Mouse (Mus musculus) embryonic facial prominence, embryonic 14.5 days (tissue): ENCODE results near the gene Lage3. TPM values are rescaled to one million over a fixed set of nuclear protein-coding genes. Genes with fewer than 3 reads are reported as not detected.
"Not testable (repeated sequence)": the region's sequence is repeated elsewhere in the genome, so short reads cannot be mapped to it uniquely, and the experiment has no call there.

Experiments
- ATAC-seq: fragments of 200-750 bp; cut with Nextera tagmentation; 2 replicates; pipeline ENCODE4 v1.8.0; 2017; ENCODE audit warnings: low read depth, moderate number of reproducible peaks, moderate TSS enrichment
- DNase-seq: peaks from one replicate; pipeline ENCODE4 v3.0.0-alpha.2; 2015; ENCODE audit warnings: low spot score
- H3K27ac ChIP-seq: fragments of 300-500 bp; sonication (generic); replicated peaks from 2 replicates; pipeline ENCODE4 v1.5.1; 2014; ENCODE audit warnings: low read depth, mild to moderate bottlenecking, low read length, moderate library complexity
- H3K27me3 ChIP-seq: fragments of 300-500 bp; sonication (generic); replicated peaks from 2 replicates; pipeline ENCODE4 v1.6.1; 2014; ENCODE audit warnings: low read length; ENCODE audit not compliant: control insufficient read depth, insufficient read depth
- H3K36me3 ChIP-seq: fragments of 300-500 bp; sonication (generic); 2 replicates; pipeline ENCODE4 v1.6.1; 2014; ENCODE audit warnings: low read length, mixed read lengths; ENCODE audit not compliant: control insufficient read depth, insufficient read depth
- H3K4me1 ChIP-seq: fragments of 300-500 bp; sonication (generic); 2 replicates; pipeline ENCODE4 v1.6.1; 2014; ENCODE audit warnings: antibody characterized with exemption, low read length; ENCODE audit not compliant: control insufficient read depth, insufficient read depth
- H3K4me2 ChIP-seq: fragments of 300-500 bp; sonication (generic); 2 replicates; pipeline ENCODE4 v1.6.1; 2014; ENCODE audit warnings: low read depth, mild to moderate bottlenecking, low read length, moderate library complexity, mixed read lengths
- H3K4me3 ChIP-seq: fragments of 300-500 bp; sonication (generic); 2 replicates; pipeline ENCODE4 v1.5.1; 2014; ENCODE audit warnings: low read depth, mild to moderate bottlenecking, low read length
- H3K9ac ChIP-seq: fragments of 300-500 bp; sonication (generic); 2 replicates; pipeline ENCODE4 v1.6.1; 2014; ENCODE audit warnings: low read depth, mild to moderate bottlenecking, low read length, moderate library complexity, mixed read lengths
- H3K9me3 ChIP-seq: fragments of 300-500 bp; sonication (generic); 2 replicates; pipeline ENCODE4 v1.6.1; 2016; ENCODE audit warnings: low read length; ENCODE audit not compliant: control insufficient read depth
- WGBS: fragments of 180-500 bp; shearing (Covaris S2); extraction: QIAGEN DNeasy Blood & Tissue Kit; methylation state at CpG from one replicate; pipeline ENCODE4 v1.1.7; 2014; 5-methylcytosine and 5-hydroxymethylcytosine counted together
- polyA plus RNA-seq: library from polyadenylated mRNA; unstranded; fragments of >200 nt; fragmentation: Nextera tagmentation; extraction: Ambion mirVana; gene quantifications from 2 replicates; pipeline ENCODE4 v1.2.1, GENCODE M21; 2014

Gene Lage3
- polyA plus RNA-seq, 1 experiment from 2014 or later: 94.0 TPM

GRCm38 (mm10) chrX:74359171-74359570 lies 5.8 kb upstream of the Lage3 start:
- H3K36me3 ChIP-seq: no peaks in the 10 kb centered on the region
- H3K4me1 ChIP-seq: no peaks in the 10 kb centered on the region
- H3K27me3 ChIP-seq: no peaks in the 10 kb centered on the region
- H3K9ac ChIP-seq: no peak overlapping the region
- no peak overlapping the region for H3K4me3 ChIP-seq
- H3K27ac ChIP-seq: no peak overlapping the region
- 40% methylated on average over 11 of the region's 11 CpGs for WGBS
- peak; percentile 20 for DNase-seq
- no peak overlapping the region for H3K4me2 ChIP-seq
- ATAC-seq: no peak
- no peaks in the 10 kb centered on the region for H3K9me3 ChIP-seq

- not testable (repeated sequence) for DNase-seq, H3K4me2 ChIP-seq, ATAC-seq, H3K9me3 ChIP-seq, H3K4me1 ChIP-seq, H3K36me3 ChIP-seq, H3K9ac ChIP-seq, H3K4me3 ChIP-seq, H3K27me3 ChIP-seq, H3K27ac ChIP-seq
- WGBS: 86% methylated on average over 3 of the region's 3 CpGs
These were observed 3.7 kb upstream of the Lage3 start for GRCm38 (mm10) chrX:74357069-74357468.

GRCm38 (mm10) chrX:74352645-74353466 lies 562 bp downstream of the Lage3 start:
- Histone ChIP-seq H3K4me3 (peak overlapping the region; percentile 46), H3K36me3 (no peaks in the 10 kb centered on the region), H3K27me3 (no peaks in the 10 kb centered on the region), H3K4me2 (peak overlapping the region; percentile 61), H3K27ac (peak overlapping the region; percentile 44), H3K9ac (peak overlapping the region; percentile 72), H3K4me1 (no peaks in the 10 kb centered on the region), H3K9me3 (no peaks in the 10 kb centered on the region)
- 27% methylated on average over 13 of the region's 13 CpGs for WGBS
- ATAC-seq (peak; percentile 60; the same call in 1 of the 2 replicates), DNase-seq (no peak)

GRCm38 (mm10) chrX:74330166-74330930 lies 23.1 kb downstream of the Lage3 start:
- Histone ChIP-seq H3K4me3 (peak overlapping the region; percentile 52), H3K4me1 (peaks cover 3% of the 10 kb centered on the region; the same call in 1 of the 2 replicates), H3K9ac (peak overlapping the region; percentile 70), H3K27ac (0 out of 2 replicates have a peak overlapping the region, but pooled peaks have one; percentile 3), H3K36me3 (peaks cover 18% of the 10 kb centered on the region; the same call in 1 of the 2 replicates), H3K4me2 (peak overlapping the region; percentile 65), H3K27me3 (no peaks in the 10 kb centered on the region), H3K9me3 (no peaks in the 10 kb centered on the region)
- ATAC-seq (no peak), DNase-seq (peak; percentile 60)
- WGBS: 45% methylated on average over 2 of the region's 2 CpGs

- H3K4me2 ChIP-seq: peak overlapping the region; percentile 65
- 14% methylated on average over 8 of the region's 10 CpGs for whole genome bisulfite sequencing
- no peaks in the 10 kb centered on the region for H3K27me3 ChIP-seq
- peak overlapping the region; percentile 39; the same call in 1 of the 2 replicates for H3K27ac ChIP-seq
- peak overlapping the region; percentile 52 for H3K4me3 ChIP-seq
- H3K9ac ChIP-seq: peak overlapping the region; percentile 70
- ATAC-seq: peak; percentile 20
- peaks cover 7% of the 10 kb centered on the region; the same call in 1 of the 2 replicates for H3K36me3 ChIP-seq
- peaks cover 3% of the 10 kb centered on the region; the same call in 1 of the 2 replicates for H3K4me1 ChIP-seq
- no peak for DNase-seq
- no peaks in the 10 kb centered on the region for H3K9me3 ChIP-seq
These were observed 24.2 kb downstream of the Lage3 start for GRCm38 (mm10) chrX:74329215-74329671.

- Histone ChIP-seq H3K9ac (peak within 1 kb of the TSS; percentile 70), H3K27ac (peak within 1 kb of the TSS; percentile 77), H3K36me3 (peaks cover 3% of the 10 kb centered on the region; the same call in 1 of the 2 replicates), H3K4me1 (peaks cover 3% of the 10 kb centered on the region; the same call in 1 of the 2 replicates), H3K9me3 (no peaks in the 10 kb centered on the region), H3K27me3 (no peaks in the 10 kb centered on the region), H3K4me2 (peak within 1 kb of the TSS; percentile 65), H3K4me3 (peak within 1 kb of the TSS; percentile 52)
- peak; percentile 83 for DNase-seq
- peak; percentile 94 for ATAC-seq
- 12% methylated on average over 19 of the region's 30 CpGs for WGBS
These were observed 24.7 kb downstream of the Lage3 start, which contains the start of gene Plxna3 for GRCm38 (mm10) chrX:74328725-74329161. TSS of gene Plxna3 (plus strand) at chrX:74329066.

GRCm38 (mm10) chrX:74312540-74313464 lies 40.6 kb downstream of the Lage3 start, which contains the start of gene Fam50a:
TSS of gene Fam50a (plus strand) at chrX:74313033.
- H3K27me3 ChIP-seq: no peaks in the 10 kb centered on the region
- DNase-seq: peak; percentile 94
- peak within 1 kb of the TSS; percentile 81 for H3K27ac ChIP-seq
- H3K4me3 ChIP-seq: peak within 1 kb of the TSS; percentile 62
- peak within 1 kb of the TSS; percentile 83 for H3K9ac ChIP-seq
- 28% methylated on average over 35 of the region's 59 CpGs for WGBS
- H3K36me3 ChIP-seq: peaks cover 32% of the 10 kb centered on the region
- peak within 1 kb of the TSS; percentile 66 for H3K4me2 ChIP-seq
- no peaks in the 10 kb centered on the region for H3K9me3 ChIP-seq
- ATAC-seq: peak; percentile 96
- H3K4me1 ChIP-seq: no peaks in the 10 kb centered on the region
